Mouse (Mus musculus) erythroblast, embryonic 14.5 days (primary cell): Measurements from ENCODE around the gene Hist1h2ah. TPM values are rescaled to one million over a fixed set of nuclear protein-coding genes. Genes with fewer than 3 reads are reported as not detected.

Source experiments
- H3K27me3 ChIP-seq: 2 replicates; pipeline ENCODE4 v1.6.1; 2012; ENCODE audit warnings: inconsistent platforms; ENCODE audit not compliant: control insufficient read depth
- H3K36me3 ChIP-seq: 2 replicates; pipeline ENCODE4 v1.6.1; 2012; ENCODE audit warnings: mild to moderate bottlenecking, inconsistent platforms; ENCODE audit not compliant: control insufficient read depth
- H3K4me1 ChIP-seq: 2 replicates; pipeline ENCODE4 v1.6.1; 2012; ENCODE audit warnings: inconsistent platforms; ENCODE audit not compliant: control insufficient read depth
- H3K4me3 ChIP-seq: replicated peaks from 2 replicates; pipeline ENCODE3; 2012; ENCODE audit warnings: moderate library complexity, mild to moderate bottlenecking, inconsistent platforms
- H3K9me3 ChIP-seq: 2 replicates; pipeline ENCODE4 v1.6.1; 2012; ENCODE audit warnings: low read length, inconsistent platforms, mixed read lengths; ENCODE audit not compliant: control insufficient read depth
- GATA1 ChIP-seq: IDR thresholded peaks from 2 replicates; pipeline ENCODE4 v1.6.1; 2012; ENCODE audit warnings: low read length, inconsistent platforms, mixed read lengths
- TAL1 ChIP-seq: IDR thresholded peaks from 3 replicates; pipeline ENCODE4 v1.6.1; 2012; ENCODE audit warnings: low read length, inconsistent platforms, mixed read lengths
- polyA plus RNA-seq: library from polyadenylated mRNA; stranded (reverse); fragments of >175 nt; gene quantifications from 2 replicates; pipeline ENCODE4 v1.2.3, GENCODE M21; 2012

Gene Hist1h2ah
- polyA plus RNA-seq, 1 experiment: 105 TPM

GRCm38 (mm10) chr13:22039951-22040463, 4.6 kb upstream of the Hist1h2ah start:
- Histone ChIP-seq H3K4me1 (peaks cover 71% of the 10 kb centered on the region), H3K9me3 (no peaks in the 10 kb centered on the region), H3K36me3 (no peaks in the 10 kb centered on the region), H3K4me3 (peak overlapping the region; percentile 78), H3K27me3 (no peaks in the 10 kb centered on the region)
- TF ChIP-seq GATA1 (no peak), TAL1 (no peak)

DNA sequence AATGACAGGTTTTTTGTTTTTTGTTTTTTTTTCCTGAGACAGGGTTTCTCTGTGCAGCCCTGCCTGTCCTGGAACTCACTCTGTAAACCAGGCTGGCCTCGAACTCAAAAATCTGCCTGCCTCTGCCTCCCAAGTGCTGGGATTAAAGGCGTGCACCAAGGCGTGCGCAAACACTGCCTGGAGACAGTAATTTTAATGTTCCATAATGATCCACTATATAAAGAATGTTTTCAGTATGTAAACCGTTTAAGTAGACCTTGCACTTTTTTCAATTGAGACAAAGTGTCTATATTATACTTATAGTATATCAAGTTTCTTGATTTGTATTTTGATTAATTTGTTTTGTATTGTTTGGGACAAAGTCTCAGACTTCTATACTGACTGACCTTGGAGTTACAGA, 4.0 kb upstream of the Hist1h2ah start:
- no peaks in the 10 kb centered on the region for H3K9me3 ChIP-seq
- H3K4me3 ChIP-seq: peak overlapping the region; percentile 78
- peaks cover 65% of the 10 kb centered on the region for H3K4me1 ChIP-seq
- no peaks in the 10 kb centered on the region for H3K27me3 ChIP-seq
- no peak for TF ChIP-seq GATA1
- TF ChIP-seq TAL1: no peak
- no peaks in the 10 kb centered on the region for H3K36me3 ChIP-seq

GRCm38 (mm10) chr13:22037415-22037814, 2.0 kb upstream of the Hist1h2ah start:
- no peaks in the 10 kb centered on the region for H3K27me3 ChIP-seq
- no peaks in the 10 kb centered on the region for H3K9me3 ChIP-seq
- H3K4me3 ChIP-seq: peak overlapping the region; percentile 78
- H3K4me1 ChIP-seq: peaks cover 68% of the 10 kb centered on the region
- H3K36me3 ChIP-seq: peaks cover 8% of the 10 kb centered on the region
- TF ChIP-seq GATA1 (no peak), TAL1 (no peak)

- Histone ChIP-seq H3K27me3 (no peaks in the 10 kb centered on the region), H3K36me3 (peaks cover 8% of the 10 kb centered on the region), H3K9me3 (no peaks in the 10 kb centered on the region), H3K4me1 (peaks cover 65% of the 10 kb centered on the region), H3K4me3 (peak overlapping the region; percentile 78)
- TF ChIP-seq TAL1: no peak
- no peak for TF ChIP-seq GATA1
Observed at GRCm38 (mm10) chr13:22036986-22037385, 1.6 kb upstream of the Hist1h2ah start.

DNA sequence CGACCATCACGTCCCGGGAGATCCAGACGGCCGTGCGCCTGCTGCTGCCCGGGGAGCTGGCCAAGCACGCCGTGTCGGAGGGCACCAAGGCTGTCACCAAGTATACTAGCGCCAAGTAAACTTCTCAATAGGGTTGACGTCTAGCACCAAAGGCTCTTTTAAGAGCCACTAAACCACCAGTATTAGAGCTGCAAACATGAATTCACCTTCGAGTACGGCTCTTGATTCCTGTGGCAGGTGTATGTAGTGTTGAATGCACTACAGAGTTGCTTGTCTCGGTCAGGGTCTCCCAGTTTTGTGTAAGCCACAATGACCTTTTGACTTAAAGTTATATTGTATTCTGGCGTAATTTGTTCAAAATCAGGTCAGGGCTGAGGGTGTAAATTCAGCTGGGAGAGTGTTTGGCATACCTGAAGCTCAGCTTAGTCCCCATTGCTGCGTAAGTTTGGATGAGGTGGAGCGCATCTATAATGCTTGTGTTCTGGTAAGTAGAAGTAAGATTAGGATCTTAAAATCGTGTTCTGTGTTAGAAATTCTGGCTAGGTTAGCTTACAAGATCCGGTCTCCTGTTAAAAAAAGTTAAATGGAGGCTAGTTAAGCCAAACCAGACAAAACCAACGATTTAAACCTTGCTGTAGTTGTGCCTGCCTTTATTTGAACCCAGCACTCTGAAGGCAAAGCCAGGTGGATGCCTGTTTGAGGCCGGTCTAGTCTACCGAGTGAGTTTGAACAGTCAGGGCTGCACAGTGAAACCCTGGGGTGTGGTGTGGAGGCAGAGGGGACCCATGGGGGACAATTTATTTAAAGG, 985 bp upstream of the Hist1h2ah start:
- Histone ChIP-seq H3K36me3 (peaks cover 12% of the 10 kb centered on the region), H3K4me1 (peaks cover 63% of the 10 kb centered on the region), H3K27me3 (no peaks in the 10 kb centered on the region), H3K9me3 (no peaks in the 10 kb centered on the region), H3K4me3 (peak overlapping the region; percentile 78)
- no peak for TF ChIP-seq GATA1
- TF ChIP-seq TAL1: no peak

DNA sequence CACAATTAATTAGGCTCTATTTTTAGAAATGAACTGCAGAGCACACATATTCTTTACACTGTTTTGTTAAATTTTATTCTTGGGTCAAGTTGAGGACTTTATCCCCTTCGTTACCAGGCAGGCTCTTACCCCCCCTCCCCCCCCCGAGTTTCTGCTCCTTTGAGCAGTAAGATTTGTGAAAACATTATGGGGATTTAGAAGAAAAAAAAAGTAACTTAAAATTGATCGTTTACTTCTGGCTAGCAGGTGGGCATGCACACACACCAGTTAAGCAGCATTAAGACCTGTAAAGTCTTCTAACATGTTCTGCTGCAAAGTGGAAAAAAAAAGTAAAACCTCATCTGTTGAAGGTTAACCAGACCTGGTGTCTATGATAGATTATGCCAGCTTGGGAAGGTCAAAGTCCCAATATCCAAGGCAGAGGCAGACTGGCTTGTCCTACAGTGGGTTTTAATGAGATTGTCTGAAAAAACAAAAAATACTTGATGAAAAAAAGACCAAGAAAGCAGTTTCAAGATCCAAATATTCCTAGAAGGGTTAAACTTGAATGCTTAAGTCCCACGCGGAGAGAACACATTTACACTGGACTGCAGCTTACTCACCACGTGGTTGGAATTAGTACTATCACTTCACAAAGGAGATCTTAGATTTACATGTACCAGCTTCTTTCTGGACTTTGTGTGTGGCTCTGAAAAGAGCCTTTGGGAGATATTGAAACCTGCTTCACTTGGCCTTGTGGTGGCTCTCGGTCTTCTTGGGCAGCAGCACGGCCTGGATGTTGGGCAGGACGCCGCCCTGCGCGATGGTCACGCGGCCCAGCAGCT, 713 bp downstream of the Hist1h2ah start:
- Histone ChIP-seq H3K27me3 (no peaks in the 10 kb centered on the region), H3K4me3 (peak overlapping the region; percentile 74), H3K4me1 (peaks cover 63% of the 10 kb centered on the region), H3K9me3 (no peaks in the 10 kb centered on the region), H3K36me3 (peaks cover 14% of the 10 kb centered on the region)
- TF ChIP-seq GATA1: no peak

- peaks cover 63% of the 10 kb centered on the region for H3K4me1 ChIP-seq
- TF ChIP-seq GATA1 (no peak), TAL1 (no peak)
- no peaks in the 10 kb centered on the region for H3K9me3 ChIP-seq
- H3K4me3 ChIP-seq: peak overlapping the region; percentile 74
- no peaks in the 10 kb centered on the region for H3K27me3 ChIP-seq
- peaks cover 14% of the 10 kb centered on the region for H3K36me3 ChIP-seq
Observed at GRCm38 (mm10) chr13:22033741-22034442, 1.5 kb downstream of the Hist1h2ah start.

GRCm38 (mm10) chr13:22030493-22030892, 4.9 kb downstream of the Hist1h2ah start:
- H3K36me3 ChIP-seq: peaks cover 14% of the 10 kb centered on the region
- H3K4me1 ChIP-seq: peaks cover 54% of the 10 kb centered on the region
- H3K9me3 ChIP-seq: no peaks in the 10 kb centered on the region
- H3K27me3 ChIP-seq: no peaks in the 10 kb centered on the region
- H3K4me3 ChIP-seq: no peak overlapping the region
- no peak for TF ChIP-seq GATA1
- TF ChIP-seq TAL1: no peak

GRCm38 (mm10) chr13:22029928-22030327, 5.4 kb downstream of the Hist1h2ah start:
- TF ChIP-seq GATA1 (no peak), TAL1 (no peak)
- H3K9me3 ChIP-seq: no peaks in the 10 kb centered on the region
- H3K4me3 ChIP-seq: peak overlapping the region; percentile 67
- no peaks in the 10 kb centered on the region for H3K27me3 ChIP-seq
- H3K4me1 ChIP-seq: peaks cover 57% of the 10 kb centered on the region
- peaks cover 14% of the 10 kb centered on the region for H3K36me3 ChIP-seq
